Mouse (Mus musculus) midbrain, embryonic 15.5 days (tissue): Measurements from ENCODE around the gene Syt6. TPM values are rescaled to one million over a fixed set of nuclear protein-coding genes. Genes with fewer than 3 reads are reported as not detected.

Source experiments
- ATAC-seq: fragments of 200-750 bp; cut with Nextera tagmentation; replicated peaks from 2 replicates; pipeline ENCODE4 v1.8.0; 2017; ENCODE audit warnings: moderate TSS enrichment
- H3K27ac ChIP-seq: fragments of 300-500 bp; sonication (generic); 2 replicates; pipeline ENCODE4 v1.5.1; 2015; ENCODE audit warnings: mild to moderate bottlenecking, inconsistent platforms
- H3K27me3 ChIP-seq: fragments of 300-500 bp; sonication (generic); replicated peaks from 2 replicates; pipeline ENCODE4 v1.6.1; 2015; ENCODE audit warnings: inconsistent platforms
- H3K36me3 ChIP-seq: fragments of 300-500 bp; sonication (generic); replicated peaks from 2 replicates; pipeline ENCODE4 v1.6.1; 2015; ENCODE audit warnings: inconsistent platforms
- H3K4me1 ChIP-seq: fragments of 300-500 bp; sonication (generic); 2 replicates; pipeline ENCODE4 v1.6.1; 2015; ENCODE audit warnings: inconsistent platforms
- H3K4me2 ChIP-seq: fragments of 300-500 bp; sonication (generic); 2 replicates; pipeline ENCODE4 v1.6.1; 2015; ENCODE audit warnings: inconsistent platforms, mild to moderate bottlenecking, moderate library complexity
- H3K4me3 ChIP-seq: fragments of 300-500 bp; sonication (generic); 2 replicates; pipeline ENCODE4 v1.5.1; 2015; ENCODE audit warnings: mild to moderate bottlenecking, inconsistent platforms
- H3K9ac ChIP-seq: fragments of 300-500 bp; sonication (generic); 2 replicates; pipeline ENCODE4 v1.6.1; 2015; ENCODE audit warnings: mild to moderate bottlenecking, inconsistent platforms
- H3K9me3 ChIP-seq: fragments of 300-500 bp; sonication (generic); 2 replicates; pipeline ENCODE4 v1.6.1; 2016; ENCODE audit warnings: inconsistent platforms
- WGBS: fragments of 180-500 bp; shearing (Covaris S2); methylation state at CpG from one replicate; pipeline ENCODE4 v1.1.7; 2015; ENCODE audit warnings: mixed read lengths; 5-methylcytosine and 5-hydroxymethylcytosine counted together
- polyA plus RNA-seq: library from polyadenylated mRNA; unstranded; fragments of >200 nt; fragmentation: Nextera tagmentation; extraction: Ambion mirVana; gene quantifications from 2 replicates; pipeline ENCODE4 v1.2.1, GENCODE M21; 2015

Gene Syt6
- polyA plus RNA-seq, 1 experiment from 2014 or later = 17.1 TPM

GRCm38 (mm10) chr3:103573791-103574166 is 1.3 kb upstream of the Syt6 start:
- H3K4me2 ChIP-seq = peak overlapping the region; percentile 43
- H3K4me1 ChIP-seq = peaks cover 45% of the 10 kb centered on the region
- ATAC-seq = peak; percentile 45
- H3K4me3 ChIP-seq = peak overlapping the region; percentile 11; the same call in 1 of the 2 replicates
- H3K9me3 ChIP-seq = no peaks in the 10 kb centered on the region
- H3K27me3 ChIP-seq = peaks cover 31% of the 10 kb centered on the region
- no peak overlapping the region for H3K27ac ChIP-seq
- H3K36me3 ChIP-seq = no peaks in the 10 kb centered on the region
- no peak overlapping the region for H3K9ac ChIP-seq
- 1% methylated on average over 14 of the region's 14 CpGs for WGBS

- peaks cover 31% of the 10 kb centered on the region for H3K27me3 ChIP-seq
- ATAC-seq = peak; percentile 28; the same call in 1 of the 2 replicates
- H3K36me3 ChIP-seq = no peaks in the 10 kb centered on the region
- H3K4me3 ChIP-seq = peak overlapping the region; percentile 62
- no peak overlapping the region for H3K27ac ChIP-seq
- peaks cover 45% of the 10 kb centered on the region for H3K4me1 ChIP-seq
- WGBS = 3% methylated on average over 22 of the region's 22 CpGs
- H3K9ac ChIP-seq = 0 out of 2 replicates have a peak overlapping the region, but pooled peaks have one; percentile 15
- H3K9me3 ChIP-seq = no peaks in the 10 kb centered on the region
- peak overlapping the region; percentile 98 for H3K4me2 ChIP-seq
Measured at GRCm38 (mm10) chr3:103574566-103575155, 370 bp upstream of the Syt6 start.

GRCm38 (mm10) chr3:103575893-103576641 is 1.0 kb downstream of the Syt6 start:
- H3K4me2 ChIP-seq = peak overlapping the region; percentile 98
- no peaks in the 10 kb centered on the region for H3K36me3 ChIP-seq
- under 1% methylated on average over 57 of the region's 69 CpGs for WGBS
- peak; percentile 37 for ATAC-seq
- peaks cover 31% of the 10 kb centered on the region for H3K27me3 ChIP-seq
- peak overlapping the region; percentile 61 for H3K9ac ChIP-seq
- peaks cover 50% of the 10 kb centered on the region for H3K4me1 ChIP-seq
- peak overlapping the region; percentile 62 for H3K4me3 ChIP-seq
- H3K27ac ChIP-seq = peak overlapping the region; percentile 42
- no peaks in the 10 kb centered on the region for H3K9me3 ChIP-seq

GRCm38 (mm10) chr3:103587136-103587535 is 12.1 kb downstream of the Syt6 start:
- no peak for ATAC-seq
- Histone ChIP-seq H3K27me3 (no peaks in the 10 kb centered on the region), H3K27ac (no peak overlapping the region), H3K9ac (no peak overlapping the region), H3K4me3 (no peak overlapping the region), H3K36me3 (no peaks in the 10 kb centered on the region), H3K9me3 (no peaks in the 10 kb centered on the region), H3K4me1 (peaks cover 4% of the 10 kb centered on the region), H3K4me2 (no peak overlapping the region)
- 93% methylated on average over 17 of the region's 17 CpGs for WGBS

GRCm38 (mm10) chr3:103587672-103588071 is 12.6 kb downstream of the Syt6 start:
- H3K9me3 ChIP-seq = no peaks in the 10 kb centered on the region
- no peaks in the 10 kb centered on the region for H3K27me3 ChIP-seq
- no peak overlapping the region for H3K9ac ChIP-seq
- no peak overlapping the region for H3K4me2 ChIP-seq
- no peaks in the 10 kb centered on the region for H3K36me3 ChIP-seq
- H3K4me3 ChIP-seq = no peak overlapping the region
- no peaks in the 10 kb centered on the region for H3K4me1 ChIP-seq
- no peak overlapping the region for H3K27ac ChIP-seq
- 93% methylated on average over 5 of the region's 5 CpGs for WGBS
- ATAC-seq = no peak

GRCm38 (mm10) chr3:103589636-103590035 is 14.6 kb downstream of the Syt6 start:
- ATAC-seq = no peak
- no peak overlapping the region for H3K27ac ChIP-seq
- H3K36me3 ChIP-seq = no peaks in the 10 kb centered on the region
- no peaks in the 10 kb centered on the region for H3K4me1 ChIP-seq
- H3K9me3 ChIP-seq = no peaks in the 10 kb centered on the region
- 77% methylated on average over 5 of the region's 5 CpGs for WGBS
- no peak overlapping the region for H3K4me2 ChIP-seq
- no peak overlapping the region for H3K4me3 ChIP-seq
- H3K9ac ChIP-seq = no peak overlapping the region
- no peaks in the 10 kb centered on the region for H3K27me3 ChIP-seq

- no peak for ATAC-seq
- no peaks in the 10 kb centered on the region for H3K36me3 ChIP-seq
Measured at GRCm38 (mm10) chr3:103592636-103593035, 17.6 kb downstream of the Syt6 start.

GRCm38 (mm10) chr3:103593631-103594030 is 18.6 kb downstream of the Syt6 start:
- Histone ChIP-seq H3K9me3 (no peaks in the 10 kb centered on the region), H3K4me1 (no peaks in the 10 kb centered on the region), H3K4me2 (no peak overlapping the region), H3K27me3 (no peaks in the 10 kb centered on the region), H3K9ac (no peak overlapping the region), H3K27ac (no peak overlapping the region), H3K4me3 (no peak overlapping the region), H3K36me3 (no peaks in the 10 kb centered on the region)
- ATAC-seq = no peak
- 81% methylated on average over 5 of the region's 5 CpGs for WGBS

More at GRCm38 (mm10) chr3:103592636-103593035, 17.6 kb downstream of the Syt6 start:
- no peak overlapping the region for H3K4me3 ChIP-seq
- no peak overlapping the region for H3K9ac ChIP-seq
- H3K27ac ChIP-seq = no peak overlapping the region
- H3K9me3 ChIP-seq = no peaks in the 10 kb centered on the region
- H3K27me3 ChIP-seq = no peaks in the 10 kb centered on the region
- WGBS = 88% methylated on average over 5 of the region's 5 CpGs
- H3K4me1 ChIP-seq = no peaks in the 10 kb centered on the region
- H3K4me2 ChIP-seq = no peak overlapping the region

- no peak for ATAC-seq
- Histone ChIP-seq H3K4me3 (no peak overlapping the region), H3K4me2 (no peak overlapping the region), H3K9me3 (no peaks in the 10 kb centered on the region), H3K36me3 (no peaks in the 10 kb centered on the region), H3K27me3 (no peaks in the 10 kb centered on the region), H3K27ac (no peak overlapping the region), H3K9ac (no peak overlapping the region), H3K4me1 (no peaks in the 10 kb centered on the region)
- WGBS = 76% methylated on average over 7 of the region's 7 CpGs
Measured at GRCm38 (mm10) chr3:103595271-103595810, 20.3 kb downstream of the Syt6 start.

GRCm38 (mm10) chr3:103597586-103597985 is 22.6 kb downstream of the Syt6 start:
- no peaks in the 10 kb centered on the region for H3K27me3 ChIP-seq
- no peak for ATAC-seq
- no peak overlapping the region for H3K4me2 ChIP-seq
- peaks cover 4% of the 10 kb centered on the region; the same call in 1 of the 2 replicates for H3K4me1 ChIP-seq
- 77% methylated on average over 4 of the region's 4 CpGs for WGBS
- no peaks in the 10 kb centered on the region for H3K9me3 ChIP-seq
- H3K27ac ChIP-seq = no peak overlapping the region
- H3K36me3 ChIP-seq = no peaks in the 10 kb centered on the region
- no peak overlapping the region for H3K9ac ChIP-seq
- no peak overlapping the region for H3K4me3 ChIP-seq

- Histone ChIP-seq H3K27ac (no peak overlapping the region), H3K4me2 (no peak overlapping the region), H3K27me3 (no peaks in the 10 kb centered on the region), H3K9ac (no peak overlapping the region), H3K36me3 (no peaks in the 10 kb centered on the region), H3K9me3 (no peaks in the 10 kb centered on the region), H3K4me1 (peaks cover 4% of the 10 kb centered on the region; the same call in 1 of the 2 replicates), H3K4me3 (no peak overlapping the region)
- no peak for ATAC-seq
- WGBS = 43% methylated on average over 7 of the region's 7 CpGs
Measured at GRCm38 (mm10) chr3:103601011-103601410, 26.0 kb downstream of the Syt6 start.

GRCm38 (mm10) chr3:103601561-103601960 is 26.5 kb downstream of the Syt6 start:
- no peak overlapping the region for H3K27ac ChIP-seq
- H3K27me3 ChIP-seq = no peaks in the 10 kb centered on the region
- H3K4me3 ChIP-seq = no peak overlapping the region
- 74% methylated on average over 1 of the region's 1 CpGs for WGBS
- no peaks in the 10 kb centered on the region for H3K9me3 ChIP-seq
- no peaks in the 10 kb centered on the region for H3K36me3 ChIP-seq
- H3K4me2 ChIP-seq = no peak overlapping the region
- H3K4me1 ChIP-seq = peaks cover 4% of the 10 kb centered on the region; the same call in 1 of the 2 replicates
- no peak overlapping the region for H3K9ac ChIP-seq
- no peak for ATAC-seq
